Mouse (Mus musculus) heart, postnatal 0 days (tissue): ENCODE data around the gene Wfdc3. TPM values are rescaled to one million over a fixed set of nuclear protein-coding genes. Genes with fewer than 3 reads are reported as not detected.

Source experiments
- ATAC-seq: fragments of 200-750 bp; cut with Nextera tagmentation; 2 replicates; pipeline ENCODE4 v1.8.0; 2017; ENCODE audit warnings: low read depth, moderate number of reproducible peaks, moderate library complexity; ENCODE audit not compliant: insufficient read depth
- DNase-seq: peaks from one replicate; pipeline ENCODE4 v3.0.0-alpha.2; 2016; ENCODE audit warnings: low spot score
- H3K27ac ChIP-seq: fragments of 300-500 bp; sonication (generic); 2 replicates; pipeline ENCODE4 v1.5.1; 2014; ENCODE audit warnings: low read depth, mild to moderate bottlenecking
- H3K27me3 ChIP-seq: fragments of 300-500 bp; sonication (generic); 2 replicates; pipeline ENCODE4 v1.6.1; 2014; ENCODE audit warnings: low read length, mixed read lengths; ENCODE audit not compliant: control insufficient read depth, insufficient read depth
- H3K36me3 ChIP-seq: fragments of 300-500 bp; sonication (generic); replicated peaks from 2 replicates; pipeline ENCODE4 v1.6.1; 2014; ENCODE audit warnings: low read length, mixed read lengths; ENCODE audit not compliant: control insufficient read depth, insufficient read depth
- H3K4me1 ChIP-seq: fragments of 300-500 bp; sonication (generic); 2 replicates; pipeline ENCODE4 v1.6.1; 2014; ENCODE audit warnings: antibody characterized with exemption; ENCODE audit not compliant: control insufficient read depth, insufficient read depth
- H3K4me2 ChIP-seq: fragments of 300-500 bp; sonication (generic); 2 replicates; pipeline ENCODE4 v1.6.1; 2014; ENCODE audit warnings: low read depth, mild to moderate bottlenecking, low read length, moderate library complexity
- H3K4me3 ChIP-seq: fragments of 300-500 bp; sonication (generic); 2 replicates; pipeline ENCODE4 v1.5.1; 2014; ENCODE audit warnings: low read depth, low read length
- H3K9ac ChIP-seq: fragments of 300-500 bp; sonication (generic); replicated peaks from 2 replicates; pipeline ENCODE4 v1.6.1; 2014; ENCODE audit warnings: low read depth, low read length, mixed read lengths
- H3K9me3 ChIP-seq: fragments of 300-500 bp; sonication (generic); replicated peaks from 2 replicates; pipeline ENCODE4 v1.6.1; 2016; ENCODE audit warnings: low read length; ENCODE audit not compliant: control insufficient read depth
- CTCF ChIP-seq: IDR thresholded peaks from 2 replicates; pipeline ENCODE4 v1.5.1; 2016; ENCODE audit warnings: antibody characterized with exemption, control low read depth, low read depth
- EP300 ChIP-seq: IDR thresholded peaks from 2 replicates; pipeline ENCODE4 v1.6.1; 2016; ENCODE audit warnings: antibody characterized with exemption, low read depth
- WGBS: fragments of 180-500 bp; shearing (Covaris S2); extraction: QIAGEN DNeasy Blood & Tissue Kit; methylation state at CpG from one replicate; pipeline ENCODE4 v1.1.7; 2014; 5-methylcytosine and 5-hydroxymethylcytosine counted together
- polyA plus RNA-seq: library from polyadenylated mRNA; unstranded; fragments of >200 nt; fragmentation: Nextera tagmentation; extraction: Ambion mirVana; gene quantifications from 2 replicates; pipeline ENCODE4 v1.2.1, GENCODE M21; 2015
- total RNA-seq: library from RNA; depleted of rRNA; stranded (reverse); fragments of >200 nt; gene quantifications from 2 replicates; pipeline ENCODE4 v1.2.3, GENCODE M21; 2014; ENCODE audit warnings: low replicate concordance

Wfdc3 gene
- total and polyA plus RNA-seq, 2 experiments from 2014 or later = 0.46 TPM; not detected in 1

GRCm38 (mm10) chr2:164758692-164759091, 13.0 kb upstream of the Wfdc3 start:
- DNase-seq (no peak), ATAC-seq (no peak)
- peaks cover 95% of the 10 kb centered on the region for H3K36me3 ChIP-seq
- H3K9ac ChIP-seq = no peak overlapping the region
- H3K9me3 ChIP-seq = no peaks in the 10 kb centered on the region
- peaks cover 12% of the 10 kb centered on the region; the same call in 1 of the 2 replicates for H3K4me1 ChIP-seq
- no peak for TF ChIP-seq CTCF
- TF ChIP-seq EP300 = no peak
- 52% methylated on average over 1 of the region's 1 CpGs for WGBS
- no peaks in the 10 kb centered on the region for H3K27me3 ChIP-seq
- H3K27ac ChIP-seq = no peak overlapping the region
- no peak overlapping the region for H3K4me3 ChIP-seq
- H3K4me2 ChIP-seq = no peak overlapping the region

DNA sequence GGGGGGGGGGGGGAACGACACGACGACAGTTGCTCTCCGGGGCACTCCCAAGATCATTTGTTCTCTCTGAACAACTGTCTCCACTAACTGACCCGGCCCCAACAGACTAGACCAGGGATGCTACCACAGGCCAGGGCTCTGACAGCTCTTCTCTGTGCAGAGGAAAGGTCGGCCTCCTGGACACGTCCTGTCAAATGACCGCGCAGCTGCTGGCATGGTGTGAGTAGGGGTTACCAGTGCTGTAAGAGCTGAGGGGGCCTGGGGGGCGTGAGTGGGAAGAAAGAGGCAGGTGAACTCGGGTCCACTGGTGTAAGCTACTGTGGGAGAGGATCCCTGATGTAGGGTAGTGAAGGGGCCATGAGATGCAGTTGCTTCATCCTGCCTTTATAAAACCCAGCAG, 12.1 kb upstream of the Wfdc3 start:
- H3K36me3 ChIP-seq = peaks cover 94% of the 10 kb centered on the region

DNA sequence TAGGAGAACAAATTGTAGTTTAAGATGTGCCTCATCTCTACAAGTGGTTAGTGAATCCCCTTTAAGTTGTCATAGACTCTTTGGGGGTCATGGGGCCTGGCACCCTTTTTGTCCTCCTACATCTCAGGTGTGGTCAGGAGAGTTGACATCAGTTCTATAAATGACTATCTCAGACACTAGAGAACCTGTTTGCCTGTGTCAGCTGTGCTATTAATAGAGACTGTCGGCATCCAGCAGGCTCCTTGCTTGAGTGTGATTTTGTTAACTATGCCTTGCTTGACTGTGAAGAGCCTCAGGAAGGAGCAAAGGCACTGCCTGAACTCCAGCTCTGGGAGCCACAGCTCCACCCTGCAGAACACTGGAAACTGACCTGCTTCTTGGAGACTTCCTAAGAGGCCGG, 9.1 kb upstream of the Wfdc3 start:
- Histone ChIP-seq H3K9ac (peak overlapping the region; percentile 15; the same call in 1 of the 2 replicates), H3K4me3 (no peak overlapping the region)

More for the DNA sequence above, 12.1 kb upstream of the Wfdc3 start:
- ATAC-seq = no peak
- Histone ChIP-seq H3K9ac (no peak overlapping the region), H3K27ac (no peak overlapping the region), H3K27me3 (no peaks in the 10 kb centered on the region), H3K4me3 (no peak overlapping the region), H3K4me2 (no peak overlapping the region), H3K9me3 (no peaks in the 10 kb centered on the region), H3K4me1 (peaks cover 14% of the 10 kb centered on the region; the same call in 1 of the 2 replicates)
- no peak for DNase-seq
- 93% methylated on average over 11 of the region's 11 CpGs for WGBS
- TF ChIP-seq CTCF (no peak), EP300 (no peak)

GRCm38 (mm10) chr2:164754105-164754504, 8.4 kb upstream of the Wfdc3 start:
- Histone ChIP-seq H3K9ac (no peak overlapping the region; the same call in 1 of the 2 replicates), H3K4me1 (peaks cover 10% of the 10 kb centered on the region; the same call in 1 of the 2 replicates), H3K4me3 (no peak overlapping the region), H3K36me3 (peaks cover 92% of the 10 kb centered on the region), H3K27me3 (no peaks in the 10 kb centered on the region), H3K27ac (peak overlapping the region; percentile 90), H3K4me2 (no peak overlapping the region), H3K9me3 (no peaks in the 10 kb centered on the region)
- DNase-seq (no peak), ATAC-seq (no peak)
- TF ChIP-seq CTCF (no peak), EP300 (no peak)
- 65% methylated on average over 11 of the region's 11 CpGs for WGBS

More for the DNA sequence above, 9.1 kb upstream of the Wfdc3 start:
- Histone ChIP-seq H3K36me3 (peaks cover 93% of the 10 kb centered on the region), H3K27ac (peak overlapping the region; percentile 90), H3K4me1 (peaks cover 10% of the 10 kb centered on the region; the same call in 1 of the 2 replicates), H3K27me3 (no peaks in the 10 kb centered on the region), H3K9me3 (no peaks in the 10 kb centered on the region), H3K4me2 (no peak overlapping the region)
- peak; percentile 93 for ATAC-seq
- peak; percentile 91 for DNase-seq
- no peak for TF ChIP-seq EP300
- no peak for TF ChIP-seq CTCF
- 35% methylated on average over 2 of the region's 2 CpGs for WGBS

- no peak overlapping the region for H3K27ac ChIP-seq
- no peaks in the 10 kb centered on the region for H3K27me3 ChIP-seq
- no peak for TF ChIP-seq EP300
- no peak for TF ChIP-seq CTCF
- 95% methylated on average over 2 of the region's 2 CpGs for WGBS
- DNase-seq (no peak), ATAC-seq (no peak)
- peaks cover 10% of the 10 kb centered on the region; the same call in 1 of the 2 replicates for H3K4me1 ChIP-seq
- peaks cover 90% of the 10 kb centered on the region for H3K36me3 ChIP-seq
- H3K4me2 ChIP-seq = no peak overlapping the region
- H3K9me3 ChIP-seq = no peaks in the 10 kb centered on the region
- no peak overlapping the region for H3K9ac ChIP-seq
- H3K4me3 ChIP-seq = no peak overlapping the region
Measured at GRCm38 (mm10) chr2:164752454-164752853, 6.7 kb upstream of the Wfdc3 start.

GRCm38 (mm10) chr2:164748991-164749390, 3.3 kb upstream of the Wfdc3 start:
- DNase-seq (no peak), ATAC-seq (no peak)
- no peaks in the 10 kb centered on the region for H3K9me3 ChIP-seq
- no peak for TF ChIP-seq CTCF
- no peak for TF ChIP-seq EP300
- no peaks in the 10 kb centered on the region for H3K27me3 ChIP-seq
- no peak overlapping the region for H3K27ac ChIP-seq
- WGBS = 87% methylated on average over 6 of the region's 6 CpGs
- no peak overlapping the region for H3K4me3 ChIP-seq
- peaks cover 19% of the 10 kb centered on the region for H3K4me1 ChIP-seq
- H3K9ac ChIP-seq = no peak overlapping the region
- H3K36me3 ChIP-seq = peaks cover 59% of the 10 kb centered on the region
- H3K4me2 ChIP-seq = no peak overlapping the region
